Mouse (Mus musculus): Measurements from ENCODE around the gene Gm26938.

Gm26938 gene

DNA sequence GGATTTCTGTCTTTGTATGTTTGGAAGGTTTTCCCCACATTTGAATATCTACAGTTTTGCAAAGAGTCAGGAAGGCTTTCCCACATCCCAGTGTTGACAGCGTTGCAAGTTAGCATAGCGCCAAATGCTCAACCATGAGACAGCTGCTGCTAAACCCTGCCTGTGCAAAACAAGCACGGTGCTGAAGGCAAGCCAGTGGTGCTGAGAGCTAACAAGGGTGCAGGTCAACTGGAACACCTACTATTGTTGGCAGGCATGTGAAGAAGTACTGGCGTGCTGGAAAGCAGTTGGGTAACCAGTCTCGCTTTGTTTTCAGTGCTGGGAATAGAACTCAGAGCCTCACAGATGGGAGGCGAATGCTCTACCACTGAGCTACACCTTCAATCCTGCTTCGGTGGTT is 9.5 kb upstream of the Gm26938 start:
- H3K4me3 ChIP-seq (replicated peaks; ENCODE audit: low read length) = no peak overlapping the region
- TF ChIP-seq CTCF (conservative IDR thresholded peaks at IDR 0.05; ENCODE audit: low read length) = no peak
- TF ChIP-seq NANOG (IDR thresholded peaks at IDR 0.05; ENCODE audit: borderline replicate concordance, low read length) = no peak
- TF ChIP-seq POU5F1 (IDR thresholded peaks at IDR 0.05; ENCODE audit: borderline replicate concordance, low read length) = no peak
- no peaks in the 10 kb centered on the region for H3K36me3 ChIP-seq (ENCODE audit: insufficient read depth, low read length)
- H3K27me3 ChIP-seq (ENCODE audit: insufficient read depth, low read length) = no peaks in the 10 kb centered on the region
- H3K4me1 ChIP-seq (replicated peaks; ENCODE audit: low read depth, low read length) = peaks cover 7% of the 10 kb centered on the region; the same call in 1 of the 2 replicates
- no peaks in the 10 kb centered on the region for H3K9me3 ChIP-seq (ENCODE audit: low read length)

DNA sequence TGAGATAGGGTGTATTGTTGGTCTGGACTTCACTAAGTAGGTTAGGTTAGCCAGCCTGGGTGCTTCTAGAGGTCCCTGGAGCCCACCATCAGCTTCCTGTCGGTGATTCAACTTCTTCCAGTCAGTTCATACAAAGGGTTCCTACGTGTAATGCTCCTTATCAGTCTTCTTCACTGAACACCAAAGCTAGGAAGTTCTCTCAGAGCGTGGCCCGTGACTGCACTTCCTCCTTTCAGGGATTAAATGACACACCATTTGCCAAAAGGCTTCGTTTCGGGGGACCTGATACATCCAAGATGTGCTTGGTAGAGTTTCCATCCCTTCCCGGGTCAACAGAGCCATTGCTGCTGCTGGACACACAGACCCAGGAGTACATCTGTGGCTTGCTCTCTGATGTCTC is 5.9 kb upstream of the Gm26938 start:
- H3K36me3 ChIP-seq (ENCODE audit: insufficient read depth, low read length) = no peaks in the 10 kb centered on the region
- no peaks in the 10 kb centered on the region for H3K9me3 ChIP-seq (ENCODE audit: low read length)
- H3K4me3 ChIP-seq (replicated peaks; ENCODE audit: low read length) = no peak overlapping the region
- no peaks in the 10 kb centered on the region for H3K27me3 ChIP-seq (ENCODE audit: insufficient read depth, low read length)
- TF ChIP-seq POU5F1 (IDR thresholded peaks at IDR 0.05; ENCODE audit: borderline replicate concordance, low read length) (no peak), CTCF (conservative IDR thresholded peaks at IDR 0.05; ENCODE audit: low read length) (no peak), NANOG (IDR thresholded peaks at IDR 0.05; ENCODE audit: borderline replicate concordance, low read length) (no peak)
- H3K4me1 ChIP-seq (replicated peaks; ENCODE audit: low read depth, low read length) = peaks cover 9% of the 10 kb centered on the region; the same call in 1 of the 2 replicates

DNA sequence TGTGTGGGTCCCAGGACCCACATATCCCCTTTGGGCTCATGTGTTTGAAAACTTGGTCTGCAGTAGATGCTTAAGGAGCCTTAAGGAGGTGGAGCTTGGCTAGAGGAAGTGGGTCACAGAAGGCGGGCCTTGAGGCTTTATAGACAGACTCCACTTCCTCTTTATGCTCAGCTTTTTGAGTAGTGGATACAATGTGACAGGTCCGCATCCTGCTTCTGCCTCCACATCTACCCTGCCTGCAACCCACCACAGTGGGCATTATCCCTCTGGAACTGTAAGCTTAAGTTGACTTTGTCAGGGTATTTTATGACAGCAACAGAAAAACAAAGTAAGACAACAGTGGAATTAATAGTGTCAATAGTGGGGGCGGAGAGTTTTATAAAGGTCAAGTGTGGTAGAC is 4.5 kb upstream of the Gm26938 start:
- TF ChIP-seq NANOG (IDR thresholded peaks at IDR 0.05; ENCODE audit: borderline replicate concordance, low read length) = no peak
- no peak for TF ChIP-seq POU5F1 (IDR thresholded peaks at IDR 0.05; ENCODE audit: borderline replicate concordance, low read length)
- no peak for TF ChIP-seq CTCF (conservative IDR thresholded peaks at IDR 0.05; ENCODE audit: low read length)
- Histone ChIP-seq H3K4me3 (replicated peaks; ENCODE audit: low read length) (peak overlapping the region; percentile 29; the same call in 1 of the 2 replicates), H3K4me1 (replicated peaks; ENCODE audit: low read depth, low read length) (peaks cover 13% of the 10 kb centered on the region), H3K9me3 (ENCODE audit: low read length) (no peaks in the 10 kb centered on the region), H3K27me3 (ENCODE audit: insufficient read depth, low read length) (no peaks in the 10 kb centered on the region), H3K36me3 (ENCODE audit: insufficient read depth, low read length) (peaks cover 2% of the 10 kb centered on the region; the same call in 1 of the 2 replicates)

DNA sequence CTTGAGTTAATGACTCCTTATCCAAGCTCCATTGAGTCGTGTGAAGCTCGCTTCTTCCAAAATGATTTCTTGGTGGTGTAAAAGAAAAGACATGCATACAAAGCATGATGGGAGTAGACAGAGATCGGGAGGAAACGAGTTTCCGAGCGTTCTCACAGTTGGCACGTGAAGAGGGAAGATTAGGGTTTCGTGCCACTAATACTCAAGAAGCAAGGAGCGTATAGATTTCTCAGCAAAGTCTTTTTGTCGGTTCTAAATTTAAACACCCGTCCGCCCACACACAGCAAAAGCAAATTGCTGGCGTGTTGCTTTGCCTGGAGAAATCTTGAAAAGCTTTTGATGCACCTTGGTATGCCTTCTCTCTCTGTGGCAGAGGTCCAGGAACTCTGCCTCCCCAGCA is 3.2 kb upstream of the Gm26938 start:
- H3K36me3 ChIP-seq (ENCODE audit: insufficient read depth, low read length) = peaks cover 14% of the 10 kb centered on the region
- H3K9me3 ChIP-seq (ENCODE audit: low read length) = no peaks in the 10 kb centered on the region
- no peak overlapping the region for H3K4me3 ChIP-seq (replicated peaks; ENCODE audit: low read length)
- no peaks in the 10 kb centered on the region for H3K27me3 ChIP-seq (ENCODE audit: insufficient read depth, low read length)
- TF ChIP-seq POU5F1 (IDR thresholded peaks at IDR 0.05; ENCODE audit: borderline replicate concordance, low read length) (no peak), CTCF (conservative IDR thresholded peaks at IDR 0.05; ENCODE audit: low read length) (no peak), NANOG (IDR thresholded peaks at IDR 0.05; ENCODE audit: borderline replicate concordance, low read length) (no peak)
- H3K4me1 ChIP-seq (replicated peaks; ENCODE audit: low read depth, low read length) = peaks cover 25% of the 10 kb centered on the region

DNA sequence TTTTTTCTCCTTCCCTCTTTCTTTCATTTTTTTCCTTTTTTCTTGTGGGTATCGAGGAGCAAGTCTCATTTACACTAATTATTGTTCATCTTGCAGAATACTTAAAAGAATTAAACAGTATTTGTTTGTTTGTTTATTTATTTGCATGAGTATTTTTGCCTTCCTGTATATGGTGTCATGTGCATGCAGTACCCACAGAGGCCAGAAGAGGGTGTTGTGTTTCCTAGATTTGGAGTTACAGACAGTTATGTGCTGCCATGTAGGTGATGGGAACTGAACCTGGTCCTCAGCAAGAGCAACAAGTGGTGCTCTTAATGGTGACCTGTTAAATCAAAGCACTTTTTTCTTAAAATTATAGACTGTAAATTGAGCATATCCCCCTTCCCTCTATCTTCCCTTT is 1.4 kb upstream of the Gm26938 start:
- H3K4me1 ChIP-seq (replicated peaks; ENCODE audit: low read depth, low read length) = peaks cover 40% of the 10 kb centered on the region
- peaks cover 31% of the 10 kb centered on the region for H3K36me3 ChIP-seq (ENCODE audit: insufficient read depth, low read length)
- H3K4me3 ChIP-seq (replicated peaks; ENCODE audit: low read length) = no peak overlapping the region
- TF ChIP-seq NANOG (IDR thresholded peaks at IDR 0.05; ENCODE audit: borderline replicate concordance, low read length) (no peak), CTCF (conservative IDR thresholded peaks at IDR 0.05; ENCODE audit: low read length) (peak; percentile 81), POU5F1 (IDR thresholded peaks at IDR 0.05; ENCODE audit: borderline replicate concordance, low read length) (no peak)
- H3K9me3 ChIP-seq (ENCODE audit: low read length) = no peaks in the 10 kb centered on the region
- H3K27me3 ChIP-seq (ENCODE audit: insufficient read depth, low read length) = no peaks in the 10 kb centered on the region

DNA sequence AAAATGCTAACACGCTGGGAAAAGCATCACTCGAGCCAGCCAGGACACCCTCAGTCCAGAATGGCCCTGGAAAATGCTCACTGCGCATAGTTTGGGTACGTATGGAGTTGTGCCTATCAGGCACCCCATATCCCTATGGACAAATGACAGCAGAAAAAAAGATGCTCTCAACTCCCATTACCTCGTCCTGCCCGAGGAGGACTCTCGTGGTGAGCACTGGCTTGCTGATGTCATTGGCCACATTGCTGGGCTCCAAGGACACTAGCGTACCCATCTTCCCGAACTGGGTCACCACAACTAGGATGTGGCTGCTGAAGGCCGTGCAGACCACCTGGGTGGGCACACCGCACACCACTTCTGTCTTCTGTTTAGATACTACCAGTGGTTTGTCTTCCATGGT is 260 bp downstream of the Gm26938 start:
- peak overlapping the region; percentile 96 for H3K4me3 ChIP-seq (replicated peaks; ENCODE audit: low read length)
- H3K9me3 ChIP-seq (ENCODE audit: low read length) = no peaks in the 10 kb centered on the region
- peaks cover 48% of the 10 kb centered on the region for H3K36me3 ChIP-seq (ENCODE audit: insufficient read depth, low read length)
- TF ChIP-seq CTCF (conservative IDR thresholded peaks at IDR 0.05; ENCODE audit: low read length) (no peak), POU5F1 (IDR thresholded peaks at IDR 0.05; ENCODE audit: borderline replicate concordance, low read length) (no peak), NANOG (IDR thresholded peaks at IDR 0.05; ENCODE audit: borderline replicate concordance, low read length) (no peak)
- H3K27me3 ChIP-seq (ENCODE audit: insufficient read depth, low read length) = no peaks in the 10 kb centered on the region
- peaks cover 51% of the 10 kb centered on the region for H3K4me1 ChIP-seq (replicated peaks; ENCODE audit: low read depth, low read length)

DNA sequence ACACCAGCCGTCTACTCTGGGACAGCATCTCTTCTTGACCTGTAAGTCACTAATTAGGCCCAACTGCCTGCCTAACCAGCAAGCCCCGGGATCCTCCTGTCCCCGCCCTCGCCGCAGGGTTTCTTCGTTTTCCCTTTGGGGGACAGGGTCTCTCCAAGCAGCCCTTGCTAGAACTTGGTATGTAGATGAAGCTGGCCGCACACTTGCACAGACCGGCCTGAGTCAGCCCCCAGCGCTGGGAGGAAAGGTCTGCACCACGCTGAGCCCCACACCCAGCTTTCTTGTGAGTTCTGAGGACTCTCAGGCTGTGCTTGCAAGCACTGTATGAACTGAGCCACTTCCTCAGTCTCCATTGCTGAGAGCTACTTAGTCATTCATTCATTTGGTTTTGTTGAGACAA is 1.7 kb downstream of the Gm26938 start:
- Histone ChIP-seq H3K4me1 (replicated peaks; ENCODE audit: low read depth, low read length) (peaks cover 46% of the 10 kb centered on the region), H3K36me3 (ENCODE audit: insufficient read depth, low read length) (peaks cover 58% of the 10 kb centered on the region), H3K27me3 (ENCODE audit: insufficient read depth, low read length) (no peaks in the 10 kb centered on the region), H3K9me3 (ENCODE audit: low read length) (no peaks in the 10 kb centered on the region), H3K4me3 (replicated peaks; ENCODE audit: low read length) (peak overlapping the region; percentile 20; the same call in 1 of the 2 replicates)
- TF ChIP-seq NANOG (IDR thresholded peaks at IDR 0.05; ENCODE audit: borderline replicate concordance, low read length) (no peak), CTCF (conservative IDR thresholded peaks at IDR 0.05; ENCODE audit: low read length) (no peak), POU5F1 (IDR thresholded peaks at IDR 0.05; ENCODE audit: borderline replicate concordance, low read length) (no peak)

DNA sequence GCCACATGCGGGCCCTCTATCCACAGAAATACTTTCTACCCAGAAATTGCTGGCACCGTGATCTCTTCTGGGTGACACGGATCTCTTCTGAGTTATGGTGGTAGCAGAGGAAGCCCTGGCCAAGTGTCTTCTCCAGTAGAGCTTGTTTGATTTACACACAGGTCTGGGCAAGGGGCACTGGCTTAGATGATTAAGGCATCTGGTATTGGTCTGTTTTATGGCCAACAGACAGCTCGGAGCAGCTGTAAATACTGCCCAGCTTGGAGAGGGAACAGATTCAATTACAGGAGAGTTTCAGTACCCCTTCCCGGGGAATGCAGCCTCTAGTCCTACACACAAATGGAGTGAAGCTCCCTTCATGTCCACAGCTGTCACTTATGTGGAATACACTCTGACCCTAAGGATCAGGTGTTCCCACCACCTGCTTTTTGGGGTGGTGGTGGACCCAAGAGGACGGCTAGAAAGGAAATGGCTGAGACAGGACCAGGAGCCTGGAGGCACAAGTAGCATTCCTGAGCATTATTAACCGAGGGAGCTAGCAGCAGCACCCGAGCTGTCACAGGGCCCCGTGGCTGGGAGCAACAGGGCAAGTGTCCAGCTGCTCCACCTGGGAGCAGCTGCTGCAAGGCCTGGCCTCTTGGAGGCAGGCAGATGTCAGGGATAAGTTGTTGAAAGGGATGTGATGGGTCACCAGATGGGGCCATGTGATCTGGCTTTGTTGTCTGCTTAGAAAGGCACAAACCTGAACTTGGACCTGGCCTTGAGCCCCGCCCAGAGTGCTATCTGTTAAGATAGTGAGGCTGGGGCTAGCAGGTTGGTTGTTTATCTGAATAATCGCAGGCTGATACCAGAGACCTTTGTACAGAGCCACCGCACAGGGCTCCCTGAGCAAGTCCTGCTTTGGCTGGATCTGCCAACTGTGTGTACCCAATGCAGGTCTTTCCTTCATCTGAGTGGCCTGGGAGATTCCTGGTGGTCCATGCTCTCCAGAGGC is 4.4 kb downstream of the Gm26938 start:
- H3K36me3 ChIP-seq (ENCODE audit: insufficient read depth, low read length) = peaks cover 59% of the 10 kb centered on the region
- H3K4me3 ChIP-seq (replicated peaks; ENCODE audit: low read length) = no peak overlapping the region
- peaks cover 46% of the 10 kb centered on the region for H3K4me1 ChIP-seq (replicated peaks; ENCODE audit: low read depth, low read length)
- no peaks in the 10 kb centered on the region for H3K9me3 ChIP-seq (ENCODE audit: low read length)
- no peaks in the 10 kb centered on the region for H3K27me3 ChIP-seq (ENCODE audit: insufficient read depth, low read length)
- TF ChIP-seq POU5F1 (IDR thresholded peaks at IDR 0.05; ENCODE audit: borderline replicate concordance, low read length) (no peak), NANOG (IDR thresholded peaks at IDR 0.05; ENCODE audit: borderline replicate concordance, low read length) (no peak), CTCF (conservative IDR thresholded peaks at IDR 0.05; ENCODE audit: low read length) (no peak)
